Mouse (Mus musculus): ENCODE results near the gene Mroh3.

Mroh3 gene

DNA sequence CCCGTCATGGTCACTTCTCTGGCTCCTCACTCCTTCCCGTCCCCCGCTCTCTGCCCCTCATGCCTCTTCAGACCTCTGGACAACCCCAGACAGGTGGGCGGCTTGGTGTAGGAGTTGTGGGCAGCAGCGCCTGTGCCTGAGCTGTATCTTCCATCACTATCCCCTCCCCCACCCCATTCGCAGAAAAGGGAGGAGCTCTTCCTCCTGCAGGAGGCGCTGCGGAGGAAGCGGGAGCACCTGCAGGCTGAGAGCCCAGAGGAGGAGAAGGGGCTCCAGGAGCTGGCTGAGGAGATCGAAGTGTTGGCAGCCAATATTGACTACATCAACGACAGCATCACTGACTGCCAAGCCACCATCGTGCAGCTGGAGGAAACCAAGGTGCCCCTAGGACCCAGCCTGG is 52.8 kb downstream of the Mroh3 start:
- DNase-seq (ENCODE audit: low read depth in 2 of 2, low spot score in 2 of 2): no peak

DNA sequence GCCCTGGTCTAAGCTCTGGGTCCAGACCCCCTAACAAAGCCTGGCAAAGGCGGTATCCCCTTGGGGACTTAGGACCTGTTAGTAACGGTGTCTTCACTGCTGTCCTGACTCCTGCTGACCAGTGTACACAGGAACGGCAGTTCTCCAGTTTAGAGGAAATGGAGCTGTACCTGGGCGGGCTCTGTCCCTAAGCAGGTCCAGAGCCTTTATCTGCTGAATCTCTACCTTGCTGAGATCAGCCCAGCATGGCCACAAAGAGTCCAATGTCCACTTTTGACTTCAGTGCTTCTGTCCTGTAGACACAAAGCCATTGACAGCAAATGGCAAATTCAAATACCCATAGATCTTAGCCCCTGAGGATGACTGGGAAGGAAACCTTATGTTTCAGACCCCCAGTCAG is 55.7 kb downstream of the Mroh3 start:
- no peak for DNase-seq (ENCODE audit: low read depth in 2 of 2, low spot score in 2 of 2)

DNA sequence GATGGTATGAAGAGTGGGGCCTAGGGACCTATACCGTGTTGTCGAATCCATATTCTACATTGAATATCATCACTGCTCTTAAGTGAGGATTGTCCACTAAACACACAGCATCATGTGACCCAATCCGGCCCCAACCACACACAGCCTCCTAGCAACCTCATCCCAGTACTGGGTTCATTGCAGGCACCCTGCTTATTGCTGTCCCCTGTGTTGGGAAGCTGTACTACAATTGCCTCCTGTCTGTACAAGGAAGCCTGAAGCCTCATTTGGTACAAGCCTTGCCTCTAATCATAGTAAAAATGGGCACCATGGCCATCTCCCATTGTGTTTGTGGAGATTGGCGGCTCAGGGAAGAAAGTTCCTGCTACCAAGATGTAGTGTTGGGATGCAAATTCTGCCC is 56.3 kb downstream of the Mroh3 start:
- no peak for DNase-seq (ENCODE audit: low read depth in 2 of 2, low spot score in 2 of 2)

DNA sequence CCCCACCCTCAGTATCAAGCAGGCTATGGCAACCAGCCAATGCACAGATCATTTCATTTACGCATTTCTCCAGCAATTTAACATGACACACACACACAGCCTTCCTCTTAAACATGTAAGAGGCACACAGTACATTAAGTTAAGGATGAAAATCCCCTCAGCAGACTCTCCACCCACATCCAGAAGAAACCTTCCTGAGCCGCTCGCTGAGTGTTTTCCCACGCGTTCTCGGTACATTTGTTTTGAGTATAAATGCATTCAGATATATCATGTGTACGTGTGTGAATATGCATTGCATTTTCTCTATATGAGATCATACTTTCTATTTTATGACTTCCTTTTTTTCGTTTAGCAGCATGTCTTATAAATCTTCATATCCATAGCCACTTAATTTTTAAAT is 61.3 kb downstream of the Mroh3 start:
- DNase-seq (ENCODE audit: low read depth in 2 of 2, low spot score in 2 of 2): no peak

DNA sequence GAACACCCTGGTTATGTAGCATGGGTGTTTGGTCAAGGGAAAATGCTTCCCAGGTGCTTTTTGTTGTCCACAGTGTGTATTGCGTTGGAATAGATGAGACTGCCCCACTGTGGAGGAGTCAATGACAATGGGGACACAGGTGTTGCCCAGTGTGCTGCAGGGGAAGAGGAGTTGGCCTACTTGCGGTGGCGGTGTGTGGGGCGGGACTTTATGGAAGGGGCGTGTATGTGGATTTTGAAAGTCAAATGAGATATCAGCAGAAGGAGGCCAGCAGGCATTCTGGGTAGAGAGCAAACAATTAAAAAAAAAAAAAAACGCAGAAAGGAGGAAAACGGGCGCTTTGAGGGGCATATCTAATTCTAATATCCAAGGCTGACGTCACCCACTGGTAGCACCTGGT is 62.9 kb downstream of the Mroh3 start:
- no peak for DNase-seq (ENCODE audit: low read depth in 2 of 2, low spot score in 2 of 2)

DNA sequence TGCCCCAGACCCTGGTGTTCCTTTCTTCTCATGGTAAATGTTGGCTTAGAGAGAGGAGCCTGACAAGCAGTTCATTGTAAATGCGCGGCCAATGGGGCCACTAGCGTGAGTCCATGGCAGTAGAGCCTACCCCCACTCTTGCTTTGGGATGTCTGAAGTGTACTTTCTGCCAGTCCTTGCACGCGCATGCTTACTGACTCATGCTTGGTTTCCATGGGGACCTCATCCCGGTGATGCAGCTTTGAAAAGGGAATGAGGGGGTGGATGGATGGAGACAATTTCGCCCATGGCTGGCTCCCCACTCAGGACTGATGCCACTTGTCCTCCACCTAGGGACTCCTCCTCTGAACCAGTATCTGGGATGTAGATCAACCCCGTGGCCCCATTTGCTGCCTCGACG is 69.1 kb downstream of the Mroh3 start:
- DNase-seq (ENCODE audit: low read depth in 2 of 2, low spot score in 2 of 2): no peak

DNA sequence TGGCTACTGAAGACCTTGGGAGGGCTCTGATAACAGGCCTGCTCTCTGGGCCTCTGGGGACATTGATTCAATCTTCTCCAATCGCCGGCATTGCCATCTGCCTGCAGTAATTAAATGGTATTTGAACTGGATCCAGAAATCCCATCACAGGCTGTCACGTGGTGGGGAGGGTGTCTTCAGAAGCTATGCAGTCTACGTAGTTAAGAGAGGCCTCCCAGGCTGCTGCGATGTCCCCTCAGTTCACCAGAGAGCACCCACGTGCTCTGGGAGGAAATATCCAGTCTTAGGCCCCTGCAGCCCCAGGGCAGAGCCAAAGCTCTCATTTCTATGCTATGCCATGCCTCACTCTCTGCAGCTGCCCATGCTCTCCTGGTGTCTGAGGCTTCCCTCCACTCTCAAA is 70.3 kb downstream of the Mroh3 start:
- no peak for DNase-seq (ENCODE audit: low read depth in 2 of 2, low spot score in 2 of 2)

DNA sequence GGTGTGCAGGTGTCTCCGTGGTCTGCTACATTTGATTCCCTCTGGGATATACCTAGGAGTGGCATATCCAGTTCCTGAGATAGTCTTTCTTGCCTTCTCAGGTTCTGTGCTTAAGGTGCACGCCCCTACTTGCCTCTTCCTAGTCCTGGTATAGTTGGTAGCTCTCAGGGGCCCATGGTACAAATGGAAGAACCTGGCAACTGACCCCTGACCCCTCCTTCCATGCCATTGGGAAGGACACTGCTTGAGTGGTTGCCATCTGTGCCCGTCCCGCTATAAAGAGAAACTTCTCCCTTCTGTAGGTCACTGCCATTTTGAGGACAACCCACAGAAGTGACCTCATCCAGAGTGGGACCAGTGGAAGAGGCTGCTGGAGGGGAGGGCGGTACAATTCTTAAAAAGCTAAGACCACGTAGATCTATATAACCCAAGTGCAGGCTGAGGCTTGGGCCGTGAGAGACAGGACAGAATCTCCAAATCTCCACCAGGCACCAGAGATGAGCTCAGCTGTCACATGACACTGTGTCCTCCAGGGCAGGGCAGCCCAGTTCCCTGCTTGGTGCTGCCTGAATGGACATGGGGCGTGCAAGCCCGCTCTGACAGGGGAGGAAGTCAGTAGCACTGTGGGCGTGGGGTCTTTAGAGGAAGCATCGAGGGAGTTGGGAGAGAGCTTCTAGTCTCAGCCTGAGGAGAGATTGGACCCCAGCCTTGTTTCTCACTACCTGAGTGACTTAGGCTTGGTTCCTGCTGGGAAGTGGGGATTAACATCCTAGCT is 71.3 kb downstream of the Mroh3 start:
- DNase-seq (ENCODE audit: low read depth in 2 of 2, low spot score in 2 of 2): no peak

DNA sequence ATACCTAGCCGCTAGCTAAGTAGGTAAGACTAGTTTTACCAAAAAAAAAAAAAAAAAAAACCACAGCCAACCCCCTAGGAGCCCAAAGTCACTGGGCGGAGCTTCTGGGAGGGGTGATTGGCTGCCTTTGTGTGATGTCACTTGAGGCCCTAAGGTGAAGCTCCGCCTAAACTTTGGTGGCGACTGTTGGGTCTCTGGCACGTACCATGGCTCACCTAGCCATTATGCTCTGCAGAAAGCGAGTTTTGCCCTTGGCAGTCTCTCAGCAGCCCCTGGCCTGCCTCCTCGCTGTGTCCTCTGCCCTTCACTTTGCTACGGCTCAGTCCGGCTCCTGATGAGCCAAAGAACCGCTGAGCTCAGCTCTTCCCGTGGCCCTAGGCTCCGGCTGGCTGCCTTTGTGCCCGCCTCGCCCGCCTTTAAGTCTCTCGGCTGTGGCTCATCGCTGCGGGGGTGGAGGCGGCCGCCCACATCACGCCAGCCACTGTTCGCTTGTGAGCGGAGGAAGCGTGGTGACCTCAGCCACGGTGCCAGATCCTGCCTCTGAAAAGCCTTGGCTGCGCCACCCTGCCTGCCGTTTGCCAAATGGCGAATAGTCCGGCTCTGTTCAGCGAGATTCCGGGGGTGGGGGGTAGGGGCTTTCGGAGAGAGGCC is 72.5 kb downstream of the Mroh3 start:
- DNase-seq (ENCODE audit: low read depth in 2 of 2, low spot score in 2 of 2): peak; percentile 79 to 82

DNA sequence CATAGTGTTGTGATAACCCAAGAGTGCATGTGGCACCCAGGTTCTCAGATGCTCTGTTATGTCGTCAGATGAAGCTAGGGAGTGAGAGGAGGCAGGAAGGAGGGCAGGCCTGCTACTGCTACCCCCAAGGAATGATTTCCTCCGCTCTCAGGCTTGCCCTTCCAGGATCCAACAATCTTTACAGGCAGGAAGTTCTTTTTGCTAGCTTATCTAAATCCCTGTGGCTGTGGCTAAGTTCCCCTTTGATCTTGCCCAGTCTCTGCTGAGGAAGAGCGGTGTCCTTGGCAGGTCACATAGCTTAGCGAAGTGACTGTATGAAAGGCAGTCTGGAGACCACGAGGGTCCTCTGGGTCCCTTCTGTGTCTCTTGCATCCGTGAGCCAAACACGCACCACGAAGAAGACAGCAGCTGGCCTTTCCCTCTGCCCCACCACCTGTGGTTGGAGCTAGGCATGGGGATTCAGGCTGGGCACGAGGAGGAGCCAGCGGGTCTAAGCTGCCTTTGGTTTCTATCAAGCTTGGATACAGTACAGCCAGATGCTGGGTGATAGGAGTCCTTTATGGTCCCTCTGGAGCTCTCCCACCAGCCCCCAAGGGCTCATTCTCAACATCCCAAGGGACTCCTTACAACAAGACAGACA is 74.3 kb downstream of the Mroh3 start:
- DNase-seq (ENCODE audit: low read depth in 2 of 2, low spot score in 2 of 2): no peak

DNA sequence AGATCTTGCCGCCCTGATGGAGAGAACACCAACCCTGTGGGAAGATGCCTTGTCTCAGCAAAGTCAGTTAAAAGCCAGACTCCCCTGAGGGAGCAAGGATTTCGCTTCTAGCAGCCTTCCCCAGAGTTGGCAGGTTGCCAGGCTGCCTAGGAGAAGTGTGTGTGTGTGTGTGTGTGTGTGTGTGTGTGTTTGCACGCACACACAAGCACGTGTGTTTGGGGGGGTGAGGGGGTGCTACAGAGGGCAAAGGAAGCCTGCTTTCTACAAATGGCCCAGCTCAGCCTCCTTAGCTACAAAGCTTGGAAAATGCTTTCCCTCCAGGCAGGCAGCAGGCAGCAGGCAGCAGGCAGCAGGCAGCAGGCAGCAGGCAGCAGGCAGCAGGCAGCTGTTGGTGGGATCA is 75.1 kb downstream of the Mroh3 start:
- no peak for DNase-seq (ENCODE audit: low read depth in 2 of 2, low spot score in 2 of 2)

DNA sequence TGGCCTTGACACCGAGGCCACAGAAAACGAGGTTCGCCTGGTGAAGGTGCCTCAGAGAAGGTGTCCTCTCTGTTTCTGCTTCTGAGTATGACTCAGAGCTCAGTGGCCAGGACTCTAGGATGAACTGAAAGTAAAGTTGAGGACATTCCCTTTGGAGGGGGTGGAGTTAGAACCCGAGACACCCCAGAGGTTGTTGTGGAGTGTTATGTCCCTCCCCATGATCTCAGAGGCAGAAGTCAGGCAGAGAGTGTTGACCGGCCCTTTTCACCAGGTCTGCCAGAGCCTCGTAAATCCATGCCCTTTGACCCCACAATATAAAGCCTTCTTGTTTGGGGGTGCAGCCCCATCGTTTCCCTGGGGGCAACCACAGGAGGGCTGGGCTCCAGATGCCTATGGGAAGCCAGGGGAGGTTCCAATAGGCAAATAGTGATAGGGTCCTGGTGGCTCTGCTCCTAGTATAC is 75.5 kb downstream of the Mroh3 start:
- DNase-seq (ENCODE audit: low read depth in 2 of 2, low spot score in 2 of 2): no peak

DNA sequence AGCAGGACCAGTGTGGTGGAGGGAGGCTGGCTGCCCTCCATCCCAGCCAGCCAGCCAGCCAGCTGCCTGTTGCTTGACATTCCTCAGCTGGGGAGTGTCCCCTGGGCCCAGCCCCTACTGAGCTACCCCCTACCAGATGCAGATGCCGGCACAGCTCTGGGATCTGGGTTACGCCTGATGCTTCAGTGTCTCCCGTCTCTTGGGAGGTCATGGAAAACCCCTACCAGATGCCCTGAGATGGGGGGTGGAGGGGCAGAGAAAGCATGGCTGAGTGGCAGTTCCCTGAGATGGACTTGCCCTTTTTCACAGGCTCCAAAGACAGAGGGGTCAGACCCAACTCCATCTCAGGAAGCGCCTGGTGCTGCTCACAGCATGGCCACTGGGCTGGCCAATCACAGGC is 76.1 kb downstream of the Mroh3 start:
- DNase-seq (ENCODE audit: low read depth in 2 of 2, low spot score in 2 of 2): no peak

DNA sequence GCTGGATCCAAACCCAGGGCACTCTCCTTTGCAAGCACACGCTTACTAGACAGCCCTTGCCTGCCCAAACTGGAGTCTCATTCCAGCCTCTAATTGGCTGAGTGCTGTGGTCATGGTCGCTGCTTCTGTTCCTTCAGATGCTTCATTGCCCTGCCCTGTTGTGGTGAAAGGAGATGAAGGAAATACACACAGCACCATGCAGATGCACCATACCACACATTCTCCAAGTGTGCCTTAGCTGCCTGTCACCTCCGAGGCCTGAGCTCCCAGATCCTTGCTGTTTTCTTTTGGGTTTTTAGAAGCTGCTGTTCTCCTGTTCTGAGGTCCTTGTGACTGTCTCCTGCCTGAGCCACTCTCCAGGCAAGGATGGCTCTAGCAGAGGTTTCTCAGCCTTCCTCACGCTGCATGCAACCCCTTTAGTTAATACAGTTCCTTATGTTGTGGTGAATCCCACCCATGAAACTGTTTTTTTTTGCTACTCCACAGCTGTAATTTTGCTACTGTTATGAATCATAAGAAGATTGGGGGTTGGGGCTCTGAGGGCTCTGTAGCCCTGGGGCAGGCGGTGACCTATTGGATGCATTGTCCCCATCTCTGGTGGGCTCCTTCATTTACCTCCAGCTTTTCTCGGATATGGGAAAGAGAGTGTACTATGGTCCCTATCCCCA is 76.7 kb downstream of the Mroh3 start:
- no peak for DNase-seq (ENCODE audit: low read depth in 2 of 2, low spot score in 2 of 2)

DNA sequence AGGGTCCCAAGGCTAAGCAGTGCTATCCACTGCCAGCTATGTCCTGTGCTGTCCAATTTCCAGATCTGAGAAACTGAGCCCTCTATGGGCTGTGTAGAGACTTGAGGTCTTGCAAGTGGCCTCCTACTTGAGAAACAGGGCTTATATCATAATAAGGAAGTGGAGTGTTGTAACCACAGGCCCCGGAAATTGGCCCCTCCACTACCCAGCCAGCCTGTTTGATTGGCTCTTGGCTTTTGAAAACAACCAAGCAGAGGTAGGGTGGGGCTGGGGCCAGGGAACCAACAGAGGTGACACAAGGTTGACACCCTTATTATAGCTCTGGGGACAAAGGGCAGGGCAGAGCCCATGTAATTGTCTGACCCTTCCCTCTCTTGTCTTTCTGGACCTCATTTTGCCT is 77.6 kb downstream of the Mroh3 start:
- DNase-seq (ENCODE audit: low read depth in 2 of 2, low spot score in 2 of 2): peak; percentile 78 to 83

DNA sequence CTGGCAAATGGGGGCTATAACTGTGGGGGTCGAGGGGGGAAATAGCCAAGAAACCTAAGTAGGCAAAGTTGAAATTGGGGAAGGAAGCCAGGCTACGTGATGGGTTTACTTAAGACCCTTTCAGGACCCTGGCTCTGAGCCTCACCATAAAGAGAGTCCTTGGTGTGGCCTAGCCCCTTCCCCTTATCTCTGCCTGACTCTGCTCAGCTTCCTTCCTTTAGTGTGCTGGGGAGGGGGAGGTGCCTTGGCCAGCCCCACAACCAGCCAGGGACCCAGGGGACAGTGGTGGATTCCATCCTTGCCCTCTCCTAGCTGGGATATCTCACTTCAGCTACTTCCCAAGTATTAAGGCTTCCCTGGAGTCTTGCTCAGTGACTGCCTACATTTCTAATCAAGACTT is 78.1 kb downstream of the Mroh3 start:
- no peak for DNase-seq (ENCODE audit: low read depth in 2 of 2, low spot score in 2 of 2)

DNA sequence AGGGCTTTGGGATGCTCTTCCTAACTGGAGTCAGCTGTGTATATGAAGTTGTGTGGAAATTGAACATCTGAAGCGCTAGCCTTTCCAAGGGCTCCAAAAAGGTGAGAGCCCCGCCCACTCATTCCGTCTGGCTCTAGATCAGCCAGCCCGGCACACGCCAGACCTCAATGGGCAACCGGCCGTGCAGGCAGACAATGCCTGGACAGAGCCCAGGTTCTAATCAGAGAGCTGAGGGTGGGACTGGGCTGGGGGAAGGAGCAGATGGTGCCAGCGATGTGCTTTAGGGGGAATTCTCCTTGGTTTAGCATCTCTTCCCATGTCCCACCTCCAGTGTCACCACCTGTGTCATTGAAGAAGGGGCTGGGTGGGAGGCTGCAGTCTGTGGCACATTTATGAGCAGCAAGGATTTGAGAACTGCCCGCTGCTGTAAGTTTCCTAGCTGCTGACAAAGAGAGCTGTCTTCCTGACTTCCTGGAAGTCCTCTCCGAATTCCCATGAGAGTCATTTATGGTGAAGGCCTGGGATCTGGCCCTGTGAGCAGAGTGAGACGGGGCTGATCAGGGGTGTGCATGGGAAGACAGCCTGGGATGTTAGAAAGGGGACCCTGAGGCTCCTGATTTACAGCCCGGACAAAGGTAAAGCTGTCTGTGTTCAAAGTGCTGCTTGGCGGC is 78.9 kb downstream of the Mroh3 start:
- DNase-seq (ENCODE audit: low read depth in 2 of 2, low spot score in 2 of 2): no peak

DNA sequence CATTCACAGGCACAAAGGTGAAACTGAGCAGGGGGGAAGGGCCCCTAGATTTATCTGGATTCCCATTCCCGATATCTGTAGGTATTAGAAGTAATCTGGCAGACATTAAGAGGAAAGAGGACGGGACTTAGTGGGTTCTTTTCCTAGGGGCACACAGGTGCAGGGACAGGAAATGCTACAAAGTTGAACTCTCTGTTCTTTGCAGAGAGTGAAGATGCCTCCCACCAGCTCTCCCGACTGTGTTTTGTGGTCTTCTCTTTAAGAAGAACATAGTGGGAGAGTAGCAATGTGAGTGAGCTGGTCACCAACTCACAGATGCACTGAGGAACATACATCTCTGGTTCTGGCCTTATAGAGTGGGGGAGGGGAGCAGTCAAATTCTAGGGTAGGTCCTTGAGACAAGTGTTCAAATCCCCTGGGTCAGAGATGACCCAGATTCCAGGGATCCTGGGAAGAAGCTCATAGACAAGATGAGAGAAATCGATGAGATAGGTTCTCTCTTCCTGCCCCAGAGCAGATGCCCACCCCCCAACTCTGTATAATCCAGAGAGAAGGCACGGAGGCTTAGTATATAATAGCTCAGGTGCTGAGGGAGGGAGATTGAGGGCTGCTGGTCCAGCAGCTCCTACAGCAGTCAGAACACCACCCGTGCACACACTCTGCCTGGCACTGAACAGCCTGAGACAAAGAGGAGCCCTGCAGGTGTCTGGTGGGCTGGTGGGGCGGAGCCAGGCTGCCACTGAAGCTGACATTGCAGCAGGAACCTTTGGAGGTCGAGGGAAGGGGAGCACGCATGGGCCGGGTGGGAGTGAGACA is 80.0 kb downstream of the Mroh3 start:
- no peak for DNase-seq (ENCODE audit: low read depth in 2 of 2, low spot score in 2 of 2)
